Mouse (Mus musculus): ENCODE data around the gene Rab11fip3.

The Rab11fip3 gene

DNA sequence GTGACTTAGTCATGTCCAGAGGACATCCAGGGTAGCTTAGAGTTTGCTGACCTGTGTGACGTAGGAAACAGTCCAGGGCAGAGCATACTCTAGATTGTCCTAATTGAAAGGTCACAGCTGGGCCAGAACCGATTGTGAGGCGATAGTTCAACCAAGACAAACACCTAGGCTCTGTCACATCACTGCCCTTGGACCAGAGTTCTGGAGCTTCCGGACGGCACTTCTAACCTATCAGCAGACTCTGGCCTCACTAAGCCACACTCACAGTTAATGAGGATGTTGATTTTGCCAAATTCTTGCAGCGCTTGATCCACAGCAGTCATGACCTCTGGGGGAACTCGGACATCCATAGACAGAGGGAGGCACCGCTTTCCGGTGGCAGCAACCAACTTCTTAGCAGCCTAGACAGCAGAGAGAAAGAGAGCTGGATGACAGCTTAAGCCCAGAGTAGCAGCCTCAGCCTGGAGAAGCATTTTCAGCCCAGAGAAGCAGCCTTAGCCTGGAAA, 17.8 kb upstream of the Rab11fip3 start:
- DNase-seq (ENCODE audit: low read depth) = no peak

DNA sequence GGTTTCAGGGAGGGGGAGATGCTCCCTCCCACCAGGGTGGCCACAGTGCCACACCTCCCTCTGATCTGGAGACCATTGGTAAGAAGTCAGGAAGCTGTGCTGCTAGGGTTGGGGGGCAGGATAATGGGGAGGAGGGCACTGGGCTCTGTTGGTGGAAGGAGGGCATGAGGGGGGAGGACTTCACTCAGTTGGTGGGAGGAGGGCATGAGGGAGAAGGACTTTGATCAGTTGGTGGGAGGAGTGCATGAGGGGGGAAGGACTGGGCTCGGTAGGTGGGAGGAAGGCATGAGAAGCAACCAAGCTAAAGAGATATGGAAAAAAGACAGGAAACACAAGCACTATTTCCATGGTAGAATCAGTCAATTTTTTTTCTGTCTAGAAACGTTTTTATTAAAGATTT, 11.5 kb upstream of the Rab11fip3 start:
- no peak for DNase-seq (ENCODE audit: low read depth)

DNA sequence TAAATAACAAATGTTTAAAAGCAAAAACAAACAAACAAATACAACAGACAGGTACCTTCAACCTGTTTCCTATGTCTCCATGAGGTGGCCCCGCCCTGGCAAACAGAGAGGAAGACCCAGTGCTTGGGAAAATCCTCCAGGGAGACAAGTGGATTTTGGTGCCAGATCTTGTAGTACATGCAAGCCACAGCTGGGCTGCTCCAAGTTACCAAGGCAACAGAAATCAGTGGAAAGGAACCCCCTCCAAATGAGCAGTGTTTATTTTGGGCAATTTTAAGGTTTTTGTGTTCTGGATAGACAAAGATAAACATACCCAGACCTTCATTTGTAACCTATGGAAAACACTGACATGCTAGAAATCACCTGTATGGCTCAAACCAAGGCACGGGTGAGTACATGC, 9.5 kb upstream of the Rab11fip3 start:
- DNase-seq (ENCODE audit: low read depth) = no peak

GRCm38 (mm10) chr17:26075246-26075645, 5.9 kb upstream of the Rab11fip3 start:
- DNase-seq (ENCODE audit: low read depth) = no peak

DNA sequence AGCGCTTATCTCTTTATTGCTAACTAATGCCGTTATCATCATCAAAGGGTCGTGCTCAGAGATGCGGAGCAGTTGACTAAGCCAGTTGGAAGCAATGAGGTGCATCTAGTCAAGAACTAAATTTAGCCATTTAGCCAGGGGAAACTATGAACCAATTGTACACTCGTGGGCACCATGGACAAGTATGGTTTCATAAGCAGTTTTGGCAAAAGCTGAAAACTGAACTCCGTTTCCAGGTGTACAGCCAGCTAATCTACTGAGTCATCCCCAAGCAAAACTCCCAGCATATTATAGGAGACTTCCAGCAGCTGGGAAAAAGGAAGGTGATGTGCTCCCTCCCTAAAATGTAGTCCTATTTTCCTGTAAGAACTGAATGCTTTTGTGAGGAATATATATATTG, 781 bp upstream of the Rab11fip3 start:
- no peak for DNase-seq (ENCODE audit: low read depth)

DNA sequence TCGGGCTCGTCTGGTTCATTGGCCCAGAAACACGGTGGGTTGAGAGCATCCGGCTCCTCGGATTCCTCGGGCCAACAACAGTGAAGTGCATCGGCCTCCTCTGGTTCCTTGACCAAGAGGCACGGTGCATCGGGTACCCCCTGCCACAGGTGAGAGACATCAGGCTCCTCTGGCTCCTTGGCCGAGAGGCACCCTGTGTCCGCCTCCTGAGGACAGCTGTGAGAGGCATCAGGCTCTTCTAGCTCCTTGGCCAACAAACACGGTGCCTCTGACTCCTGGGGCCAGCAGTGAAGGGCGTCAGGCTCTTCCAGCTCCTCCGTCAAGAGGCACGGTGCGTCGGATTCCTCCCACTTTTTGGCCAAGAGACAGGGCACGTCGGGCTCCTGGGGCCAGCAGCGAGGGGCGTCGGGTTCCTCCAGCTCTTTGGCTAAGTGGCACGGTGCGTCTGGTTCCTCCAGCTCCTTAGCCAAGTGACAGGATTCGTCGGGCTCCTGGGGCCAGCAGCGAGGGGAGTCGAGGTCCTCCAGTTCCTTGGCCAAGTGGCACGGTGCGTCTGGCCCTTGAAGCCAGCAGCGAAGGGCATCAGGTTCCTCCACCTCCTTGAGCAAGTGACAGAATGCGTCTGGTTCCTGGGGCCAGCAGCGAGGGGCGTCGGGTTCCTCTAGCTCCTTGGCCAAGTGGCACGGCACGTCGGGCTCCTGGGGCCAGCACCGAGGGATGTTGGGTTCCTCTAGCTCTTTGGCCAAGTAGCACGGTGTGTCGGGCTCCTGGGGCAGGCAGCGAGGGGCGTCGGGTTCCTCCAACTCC, 1.1 kb downstream of the Rab11fip3 start:
- no peak for DNase-seq (ENCODE audit: low read depth)

- DNase-seq (ENCODE audit: low read depth) = no peak
These were observed 2.8 kb downstream of the Rab11fip3 start for GRCm38 (mm10) chr17:26066488-26067020.

- DNase-seq (ENCODE audit: low read depth) = no peak
These were observed 4.4 kb downstream of the Rab11fip3 start for GRCm38 (mm10) chr17:26064916-26065315.

DNA sequence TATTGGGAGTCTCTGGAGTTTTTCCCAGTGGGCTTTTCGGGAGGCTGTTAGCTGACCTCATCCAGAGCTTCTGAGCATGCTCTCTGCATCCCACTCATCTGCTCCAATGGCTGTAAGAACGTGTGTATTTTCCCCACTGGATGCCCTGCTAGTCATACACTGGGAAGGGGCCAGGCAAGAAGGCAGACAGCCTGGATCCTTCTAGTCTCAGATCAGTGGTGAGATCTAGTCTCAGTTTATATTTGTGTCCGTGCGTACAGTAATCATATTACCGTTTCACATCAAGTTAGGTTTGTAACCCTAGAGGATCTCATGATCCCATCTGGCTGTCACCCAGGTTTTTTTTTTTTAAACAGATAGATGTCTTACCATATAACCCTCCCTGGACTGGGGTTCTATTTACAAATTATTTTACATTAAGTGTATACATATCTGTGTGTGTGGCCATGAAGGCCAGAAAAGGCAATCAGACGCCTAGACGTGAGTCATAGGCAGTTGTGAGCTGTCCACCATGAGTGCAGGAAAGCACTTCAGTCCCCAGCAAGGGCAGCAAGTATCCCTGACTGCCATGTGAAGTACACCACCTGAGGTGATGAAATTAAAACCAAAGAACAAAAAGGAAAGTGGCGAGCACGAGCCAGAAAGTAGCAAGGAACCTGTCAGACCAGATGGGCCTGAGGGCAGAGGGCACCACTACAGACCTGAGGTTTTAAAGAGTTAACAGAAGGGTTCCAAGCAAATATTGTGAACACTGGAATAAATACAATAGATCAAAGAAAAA, 11.4 kb downstream of the Rab11fip3 start:
- DNase-seq (ENCODE audit: low read depth) = no peak

DNA sequence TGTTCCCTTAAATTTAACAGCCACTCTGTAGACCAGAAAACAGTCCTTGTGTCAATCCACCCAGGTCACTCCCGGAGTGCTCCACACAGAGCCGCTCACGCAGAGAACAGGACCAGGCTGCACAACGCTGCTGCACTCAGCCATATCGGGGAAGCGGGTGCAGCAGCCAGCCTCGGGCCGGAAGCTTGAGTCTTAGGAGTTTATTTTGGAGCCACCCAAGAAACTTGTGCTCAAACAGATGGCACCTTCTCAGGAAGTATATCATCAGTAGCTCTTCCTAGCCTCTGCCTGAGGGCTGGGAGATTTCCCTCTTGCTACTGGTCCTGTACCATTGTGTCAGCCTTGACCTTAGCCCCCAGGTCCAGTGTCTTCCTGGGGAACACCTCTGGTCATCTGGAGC, 12.1 kb downstream of the Rab11fip3 start:
- DNase-seq (ENCODE audit: low read depth) = no peak

DNA sequence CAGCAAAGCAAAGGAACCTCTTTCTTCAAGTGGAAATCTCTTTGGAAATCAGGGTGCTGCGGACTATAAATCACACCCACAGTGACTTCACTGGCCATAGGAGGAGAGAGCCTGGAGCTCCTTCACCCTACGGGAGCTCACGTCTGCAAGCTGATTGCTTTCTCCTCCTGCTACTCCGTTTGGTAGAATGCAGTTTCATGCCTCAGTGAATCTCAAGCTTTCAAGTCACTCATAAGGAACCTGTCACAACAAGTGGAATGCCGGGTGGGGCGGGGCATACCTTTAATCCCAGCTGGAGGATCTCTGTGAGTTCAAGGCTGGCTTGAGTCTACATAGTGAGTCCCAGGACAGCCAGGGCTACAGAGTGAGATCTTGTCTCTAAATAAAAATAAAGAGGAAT, 14.2 kb downstream of the Rab11fip3 start:
- DNase-seq (ENCODE audit: low read depth) = no peak

GRCm38 (mm10) chr17:26054133-26054845, 15.1 kb downstream of the Rab11fip3 start:
- no peak for DNase-seq (ENCODE audit: low read depth)

GRCm38 (mm10) chr17:26052706-26053105, 16.6 kb downstream of the Rab11fip3 start:
- no peak for DNase-seq (ENCODE audit: low read depth)

- no peak for DNase-seq (ENCODE audit: low read depth)
These were observed 17.3 kb downstream of the Rab11fip3 start for GRCm38 (mm10) chr17:26052074-26052473.

DNA sequence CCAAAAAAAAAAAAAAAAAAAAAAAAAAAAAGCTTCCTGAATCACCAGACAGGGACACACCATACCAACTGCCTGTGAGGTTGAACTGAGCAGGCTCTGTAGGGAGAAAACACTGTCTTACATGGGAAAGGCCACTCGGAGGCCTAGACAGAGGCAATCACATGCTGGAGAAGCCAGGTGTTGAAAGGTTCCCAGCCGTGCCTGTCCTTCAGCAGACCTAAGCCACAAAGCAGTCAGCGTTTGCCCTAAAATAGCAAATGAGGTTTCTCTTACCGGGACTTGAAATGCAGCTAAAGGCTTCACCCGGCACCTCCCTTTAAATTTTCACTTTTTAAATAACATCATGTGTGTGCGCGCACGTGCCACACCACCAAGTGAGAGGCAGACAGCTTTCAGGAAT, 21.2 kb downstream of the Rab11fip3 start:
- no peak for DNase-seq (ENCODE audit: low read depth)

- no peak for DNase-seq (ENCODE audit: low read depth)
These were observed 22.9 kb downstream of the Rab11fip3 start for GRCm38 (mm10) chr17:26046253-26046997.

DNA sequence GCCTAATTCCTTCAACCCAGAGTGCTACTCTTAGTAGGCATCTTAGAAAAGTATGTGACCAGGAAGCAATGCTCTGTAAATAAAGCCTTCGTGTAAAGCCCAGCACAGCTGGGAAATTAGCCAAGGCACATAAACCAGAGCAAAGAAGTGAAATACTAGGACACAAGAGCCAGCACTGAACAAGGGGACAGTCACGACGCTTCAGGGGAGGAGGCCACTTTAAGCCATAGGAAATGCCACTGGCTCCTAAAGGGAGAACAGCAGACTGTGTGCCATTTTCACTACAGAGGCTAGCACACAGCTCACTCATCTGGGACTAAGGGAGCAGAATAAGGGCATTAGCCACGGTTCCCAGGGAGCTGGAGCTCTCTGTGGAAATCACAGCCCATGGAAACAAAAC, 24.1 kb downstream of the Rab11fip3 start:
- DNase-seq (ENCODE audit: low read depth) = no peak

- no peak for DNase-seq (ENCODE audit: low read depth)
These were observed 26.1 kb downstream of the Rab11fip3 start for GRCm38 (mm10) chr17:26043249-26043636.

GRCm38 (mm10) chr17:26042599-26043248, 26.6 kb downstream of the Rab11fip3 start:
- DNase-seq (ENCODE audit: low read depth) = no peak

DNA sequence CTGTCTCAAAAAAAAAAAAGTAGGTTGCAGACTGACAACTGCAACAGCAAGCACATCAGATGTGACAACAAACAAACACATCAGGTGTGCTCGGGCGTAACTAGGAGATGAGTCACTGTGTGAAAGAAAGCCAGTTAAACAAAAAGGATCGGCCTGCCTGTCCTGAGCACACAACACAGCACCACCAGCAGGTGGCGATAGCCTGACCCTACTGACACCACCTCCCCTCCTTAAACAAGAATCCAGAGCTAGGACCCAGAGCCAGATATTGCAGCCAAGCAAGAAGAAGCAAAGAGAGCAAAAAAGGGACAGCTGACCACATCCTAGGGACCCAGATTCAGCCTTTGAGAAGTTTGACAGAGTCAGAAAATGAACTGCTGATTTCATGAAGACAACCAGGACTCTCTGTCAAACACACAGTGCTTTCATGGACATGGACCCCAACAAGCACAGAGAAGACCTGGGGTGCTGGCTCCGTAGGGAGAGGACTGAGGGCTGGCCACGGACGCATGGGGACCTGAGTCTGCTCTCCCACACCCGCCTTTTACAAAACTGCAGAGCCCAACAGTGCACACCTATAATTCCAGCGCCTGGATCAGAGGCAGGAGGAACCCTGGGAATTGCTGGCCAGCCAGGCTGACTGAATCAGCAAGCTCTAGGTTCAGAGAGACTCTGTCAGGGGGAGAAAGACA, 28.1 kb downstream of the Rab11fip3 start:
- peak; percentile 56 for DNase-seq (ENCODE audit: low read depth)
